Mouse (Mus musculus): ENCODE measurements around the gene Calcrl. TPM values are rescaled to one million over a fixed set of nuclear protein-coding genes. Genes with fewer than 3 reads are reported as not detected.
A peak's percentile ranks its signal among the peaks of the same experiment; 100 is the strongest.

The Calcrl gene
- total RNA-seq (2022): 10 to 100 TPM; 15.8 to 27.4 (median 24.1) TPM

- peak; percentile 61 for DNase-seq
Measured at GRCm38 (mm10) chr2:84425138-84425537, at the start of gene Calcrl. Calcrl (minus strand) TSS chr2:84425411.

GRCm38 (mm10) chr2:84474651-84475050 is 49.4 kb upstream of the Calcrl start:
- DNase-seq: peak; percentile 64

DNA sequence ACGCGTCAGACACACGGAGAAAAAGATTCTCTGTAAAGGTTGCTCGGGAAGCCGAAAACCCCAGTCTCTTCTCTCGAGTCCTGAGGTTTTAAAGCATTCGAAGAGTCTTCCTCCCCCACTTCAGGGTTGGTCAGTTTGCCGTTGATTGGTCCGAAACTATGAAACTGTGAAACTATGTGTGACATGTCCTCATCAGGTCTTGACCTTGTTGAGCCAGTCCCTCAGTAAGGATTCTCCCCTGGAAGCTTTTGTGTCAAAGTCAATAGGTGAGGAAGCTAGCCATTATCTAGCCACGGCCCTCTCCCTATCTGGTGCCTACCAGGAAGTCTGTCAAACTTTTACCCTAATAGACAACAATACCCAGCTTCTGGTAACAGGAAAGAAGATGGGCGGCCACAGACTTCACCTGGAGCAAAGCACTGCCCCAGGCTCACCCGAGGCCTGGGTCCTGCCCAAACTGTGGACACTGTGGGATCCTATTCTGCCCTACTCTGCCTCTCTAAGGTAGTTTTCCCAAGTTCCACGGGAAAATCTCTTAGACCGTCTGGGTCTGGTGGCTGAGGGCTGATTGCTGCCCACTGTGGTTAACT is 48.8 kb upstream of the Calcrl start:
- DNase-seq: no peak

GRCm38 (mm10) chr2:84467391-84467790 is 42.2 kb upstream of the Calcrl start:
- DNase-seq: no peak

DNA sequence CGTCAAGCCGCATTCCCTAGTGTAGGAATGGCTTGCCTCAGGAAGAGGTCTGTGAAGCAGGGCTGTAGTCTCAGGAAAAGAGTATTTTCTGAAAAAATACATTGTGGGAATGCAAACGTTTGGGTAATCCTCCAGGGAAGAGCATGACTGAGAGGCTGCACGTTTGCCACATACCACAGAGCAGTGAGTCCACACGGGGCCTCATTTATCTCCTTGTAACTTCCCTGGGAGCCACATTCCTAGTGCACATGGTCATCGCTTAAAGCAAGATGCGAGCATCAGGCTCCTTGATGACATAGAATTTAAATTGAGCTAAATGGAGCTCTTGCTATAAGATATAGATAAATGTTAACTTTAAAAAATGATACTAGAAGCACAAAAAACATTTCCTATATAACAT is 39.7 kb upstream of the Calcrl start:
- no peak for DNase-seq

- DNase-seq: no peak
Measured at GRCm38 (mm10) chr2:84462411-84462810, 37.2 kb upstream of the Calcrl start.

- no peak for DNase-seq
Measured at GRCm38 (mm10) chr2:84459651-84460177, 34.5 kb upstream of the Calcrl start.

GRCm38 (mm10) chr2:84457221-84457620 is 32.0 kb upstream of the Calcrl start:
- DNase-seq: no peak

GRCm38 (mm10) chr2:84455236-84455799 is 30.1 kb upstream of the Calcrl start:
- DNase-seq: no peak

DNA sequence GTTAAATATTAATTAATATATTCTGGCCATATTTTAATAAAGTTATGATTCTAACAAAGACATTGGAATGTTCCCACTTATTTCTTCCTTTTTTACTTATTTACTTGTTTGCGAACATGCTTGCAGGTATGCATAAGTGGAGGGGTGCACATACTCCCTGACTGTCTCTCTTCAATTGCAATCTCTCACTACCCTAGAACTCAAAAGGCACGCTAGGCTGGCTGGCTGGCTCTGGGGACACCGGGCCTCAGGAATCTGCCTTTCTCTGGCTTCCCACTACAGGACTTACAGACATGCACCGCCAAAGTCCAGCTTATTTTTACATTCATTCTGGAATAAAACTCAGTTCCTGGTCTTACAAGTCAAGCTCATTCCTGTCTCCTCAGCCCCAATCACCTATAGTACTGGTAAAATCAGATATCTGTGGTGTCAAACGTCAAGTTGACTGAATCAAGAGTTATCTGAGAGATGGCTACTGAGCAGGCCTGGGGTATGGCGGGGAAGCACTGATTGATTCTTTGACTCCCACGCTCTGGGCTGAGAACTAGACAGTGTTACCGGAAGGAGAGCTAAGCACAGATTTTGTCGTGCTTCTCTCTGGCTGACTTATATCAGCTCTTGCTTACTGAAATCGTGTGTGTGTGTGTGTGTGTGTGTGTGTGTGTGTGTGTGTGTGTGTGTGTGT is 29.5 kb upstream of the Calcrl start:
- DNase-seq: no peak

DNA sequence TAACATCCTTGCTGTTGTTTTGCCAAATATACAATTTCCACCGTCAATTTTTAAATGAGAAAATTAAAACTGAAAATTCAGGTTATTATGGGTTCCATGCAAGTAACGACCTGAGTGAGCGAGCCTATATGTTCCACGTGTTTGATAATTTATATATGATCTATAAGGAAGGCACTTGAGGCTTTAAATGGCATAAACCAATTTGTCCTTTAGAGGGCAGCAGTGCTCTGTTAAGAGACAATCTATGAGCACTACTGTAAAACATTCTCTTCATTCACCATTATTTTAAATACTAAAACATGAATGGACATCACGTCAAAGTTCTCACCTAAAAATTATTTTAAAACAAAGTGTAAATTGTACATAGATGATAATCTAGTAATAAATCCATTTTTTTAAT is 28.8 kb upstream of the Calcrl start:
- no peak for DNase-seq

DNA sequence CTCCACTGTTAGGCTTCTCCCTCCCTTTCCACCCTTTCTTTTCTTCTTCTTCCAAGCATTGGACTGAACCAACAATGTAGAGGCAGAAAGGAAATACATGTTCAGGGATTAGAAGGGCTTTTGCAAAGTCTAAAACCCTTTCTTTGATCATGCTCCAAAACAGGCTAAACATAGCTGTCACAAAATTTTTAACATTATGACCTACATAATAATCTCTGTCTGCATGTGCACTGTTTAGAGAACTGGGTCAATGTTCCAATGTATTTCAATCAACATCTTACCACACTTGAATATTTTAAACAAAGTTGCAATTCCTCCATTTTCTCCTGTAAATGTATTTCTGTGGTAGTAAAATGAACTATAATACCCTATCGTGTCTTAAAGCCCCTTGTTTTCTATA is 20.3 kb upstream of the Calcrl start:
- no peak for DNase-seq

DNA sequence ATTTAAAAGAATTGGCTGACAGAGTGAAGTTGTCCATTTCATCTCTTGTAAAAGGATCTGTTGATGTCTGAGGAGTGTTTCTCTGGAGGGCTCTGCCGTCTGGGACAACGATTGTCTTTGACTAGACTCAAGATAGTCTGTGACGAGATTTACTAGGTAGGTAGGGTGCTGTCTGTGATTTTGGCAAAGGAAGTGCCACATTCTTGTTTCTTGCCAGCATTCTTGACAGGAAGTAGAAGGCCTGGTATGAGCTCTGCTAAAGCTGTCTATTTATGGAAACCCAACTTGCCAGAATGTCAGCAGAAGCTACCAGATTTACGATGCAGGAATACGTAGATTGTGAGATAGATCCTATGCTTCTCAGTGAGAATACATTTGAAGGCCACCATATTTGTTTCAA is 16.7 kb upstream of the Calcrl start:
- DNase-seq: no peak

DNA sequence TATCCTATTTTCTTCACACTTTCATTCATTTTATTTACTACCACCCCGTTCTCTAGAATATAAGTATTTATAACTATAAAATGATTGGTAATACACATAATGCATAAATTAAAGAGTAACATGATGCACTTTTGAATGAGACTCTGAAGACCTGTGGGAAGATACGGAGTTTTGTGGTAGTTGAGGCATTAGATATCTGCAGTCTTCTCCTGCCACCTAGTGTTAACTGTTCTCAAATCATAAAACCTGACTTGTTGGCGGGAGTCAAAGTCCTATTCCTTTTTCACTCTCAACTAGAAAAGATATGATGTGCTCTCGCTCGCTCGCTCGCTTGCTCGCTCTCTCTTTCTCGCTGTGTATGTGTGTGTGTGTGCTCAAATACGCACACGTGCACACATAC is 4.5 kb upstream of the Calcrl start:
- DNase-seq: no peak

DNA sequence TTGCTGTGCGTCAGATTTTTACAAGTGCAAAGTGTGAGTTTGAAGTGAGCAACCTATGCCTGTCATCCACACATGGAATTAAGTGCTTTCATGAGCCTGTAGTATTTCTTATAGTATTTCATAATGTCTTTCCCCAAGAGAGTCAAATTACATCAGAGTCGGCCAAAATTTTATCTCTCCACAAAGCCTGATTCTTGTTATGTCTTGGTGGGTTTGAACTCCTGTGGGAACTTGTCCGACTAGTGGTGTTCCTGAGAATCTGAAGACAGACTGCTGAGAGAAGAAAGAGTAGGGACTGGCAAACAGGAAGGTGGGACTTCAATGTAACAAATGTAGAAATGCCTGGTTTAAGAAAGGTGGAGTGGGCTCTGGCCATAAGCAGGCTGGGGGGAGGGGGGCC is 3.6 kb upstream of the Calcrl start:
- DNase-seq: no peak

GRCm38 (mm10) chr2:84426531-84426930 is 1.3 kb upstream of the Calcrl start:
- no peak for DNase-seq

GRCm38 (mm10) chr2:84416501-84416900 is 8.7 kb downstream of the Calcrl start:
- DNase-seq: no peak

- DNase-seq: no peak
Measured at GRCm38 (mm10) chr2:84409796-84410592, 15.2 kb downstream of the Calcrl start.

DNA sequence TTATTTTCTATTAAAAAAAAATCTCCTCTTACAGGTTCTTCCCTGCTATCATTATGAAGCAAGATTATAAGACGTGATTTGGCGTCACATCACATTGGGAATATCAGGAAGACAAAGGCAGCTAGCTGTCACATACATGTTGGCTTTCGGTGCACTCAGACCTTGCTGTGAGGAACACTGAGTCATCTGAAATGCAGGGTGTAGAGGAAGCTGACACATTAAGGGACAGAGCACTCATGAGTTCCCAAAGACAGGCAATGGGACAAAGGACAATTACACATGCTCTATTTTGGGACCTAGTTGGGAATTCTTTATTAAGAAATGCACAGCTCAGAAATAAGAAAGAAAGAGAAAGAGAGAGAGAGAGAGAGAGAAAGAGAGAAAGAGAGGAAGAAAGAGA is 20.4 kb downstream of the Calcrl start:
- no peak for DNase-seq

GRCm38 (mm10) chr2:84402713-84403112 is 22.5 kb downstream of the Calcrl start:
- DNase-seq: no peak

- no peak for DNase-seq
Measured at GRCm38 (mm10) chr2:84396557-84396956, 28.7 kb downstream of the Calcrl start.

DNA sequence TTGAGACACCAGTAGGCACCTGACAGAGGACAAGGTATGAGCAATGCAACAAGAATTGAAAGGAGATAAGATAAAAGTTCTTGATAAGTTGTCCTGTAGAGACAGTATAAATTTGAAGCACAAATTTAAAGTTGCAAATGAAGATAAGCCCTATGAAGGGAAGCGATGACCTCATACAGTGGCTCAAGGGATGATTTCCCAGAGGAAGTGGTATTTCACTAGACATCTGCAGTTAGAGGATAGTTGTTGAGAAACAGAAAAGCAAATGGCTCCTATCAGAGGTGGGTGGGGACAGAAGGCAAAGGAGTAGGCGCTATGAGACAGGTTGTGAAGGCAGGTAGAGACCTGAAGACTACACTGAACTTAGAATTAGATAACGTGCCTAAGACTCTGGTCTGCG is 32.0 kb downstream of the Calcrl start:
- no peak for DNase-seq

GRCm38 (mm10) chr2:84389075-84389474 is 36.1 kb downstream of the Calcrl start:
- no peak for DNase-seq

All from adrenal gland, adult 8-10 months (tissue).